Mouse (Mus musculus): ENCODE measurements around the gene A430078G23Rik. TPM values are rescaled to one million over a fixed set of nuclear protein-coding genes. Genes with fewer than 3 reads are reported as not detected.

A430078G23Rik gene
- total RNA-seq, 2 experiments from 2014 or later: 14.7 to 18.7 TPM

DNA sequence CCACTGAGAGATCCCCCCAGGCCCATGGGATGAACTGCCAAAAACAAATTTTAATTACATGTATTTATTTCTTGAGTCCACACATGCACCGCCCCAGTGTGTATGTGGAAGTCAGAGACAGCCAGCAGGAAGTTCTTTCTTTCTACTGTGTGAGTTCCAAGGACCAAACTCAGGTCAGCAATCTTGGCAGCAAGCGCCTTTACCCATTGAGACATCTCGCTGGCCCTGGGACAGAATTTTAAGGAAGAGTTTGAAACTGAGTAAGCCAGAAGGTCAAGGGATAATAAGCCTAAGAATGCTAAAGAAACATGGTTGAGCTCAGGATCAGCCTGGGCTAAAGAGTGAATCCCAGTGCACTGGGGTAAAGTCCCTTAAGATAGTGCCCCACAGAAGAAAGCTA, 44.4 kb downstream of the A430078G23Rik start:
- no peak for ATAC-seq (replicated peaks; ENCODE audit: poor library complexity, severe bottlenecking)

- ATAC-seq (replicated peaks; ENCODE audit: poor library complexity, severe bottlenecking): no peak
These were observed 47.3 kb downstream of the A430078G23Rik start for GRCm38 (mm10) chr8:3400509-3400908.

DNA sequence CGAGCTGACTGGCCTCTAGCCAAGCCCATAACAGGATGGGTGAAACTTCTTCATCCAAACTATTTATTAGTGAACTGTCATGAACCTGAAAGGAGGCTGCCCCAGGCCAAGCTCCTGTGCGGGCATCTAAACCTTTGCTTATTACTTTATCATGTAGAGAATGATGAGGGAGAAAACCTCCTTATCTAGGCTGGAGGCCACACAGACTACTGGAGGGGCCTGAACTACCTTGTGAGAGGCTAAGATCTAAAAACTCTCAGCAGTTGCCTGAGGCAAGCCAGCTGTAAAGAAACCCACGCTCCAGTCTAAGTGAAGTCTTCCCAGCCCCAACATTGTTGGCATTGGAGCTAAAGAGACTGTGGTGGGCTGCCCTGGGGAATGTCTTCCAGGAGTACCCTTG, 54.2 kb downstream of the A430078G23Rik start:
- no peak for ATAC-seq (replicated peaks; ENCODE audit: poor library complexity, severe bottlenecking)

DNA sequence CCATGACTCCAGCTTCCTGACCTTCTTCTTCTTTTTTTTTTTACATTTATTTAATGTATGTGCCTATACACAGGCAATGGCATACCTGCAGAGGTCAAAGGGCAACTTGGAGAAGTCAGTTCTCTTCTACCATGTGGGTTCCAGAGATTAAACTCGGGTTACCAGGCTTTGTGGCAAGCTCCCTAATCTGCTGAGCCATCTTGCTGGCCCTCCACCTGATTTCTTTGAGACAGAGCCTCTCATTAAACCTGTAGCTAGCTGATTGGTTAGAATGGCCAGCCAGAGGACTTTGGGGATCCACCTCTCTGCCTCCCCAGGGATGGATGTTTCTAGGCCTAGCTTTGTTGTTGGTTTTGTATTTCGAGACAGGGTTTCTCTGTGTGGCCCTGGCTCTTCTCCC, 57.9 kb downstream of the A430078G23Rik start:
- no peak for ATAC-seq (replicated peaks; ENCODE audit: poor library complexity, severe bottlenecking)

DNA sequence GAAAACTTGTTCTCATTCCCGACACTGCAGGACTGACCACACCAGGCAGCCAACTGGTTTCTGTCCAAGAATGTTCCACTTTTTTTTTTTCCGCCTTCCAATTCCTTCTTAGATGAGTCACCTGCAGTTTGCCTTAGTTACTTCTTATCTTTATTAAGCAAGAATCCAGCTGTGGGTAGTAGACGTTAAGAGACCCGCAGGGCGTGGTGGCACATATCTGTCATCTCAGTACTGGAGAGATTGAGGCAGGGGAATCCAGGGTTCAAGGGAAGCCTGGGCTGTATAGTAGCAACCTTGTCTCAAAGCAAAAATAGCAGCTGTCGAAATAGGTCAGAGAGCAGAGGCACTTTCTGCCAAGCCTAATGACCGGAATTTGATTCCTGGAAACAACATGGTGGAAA, 58.7 kb downstream of the A430078G23Rik start:
- no peak for ATAC-seq (replicated peaks; ENCODE audit: poor library complexity, severe bottlenecking)

DNA sequence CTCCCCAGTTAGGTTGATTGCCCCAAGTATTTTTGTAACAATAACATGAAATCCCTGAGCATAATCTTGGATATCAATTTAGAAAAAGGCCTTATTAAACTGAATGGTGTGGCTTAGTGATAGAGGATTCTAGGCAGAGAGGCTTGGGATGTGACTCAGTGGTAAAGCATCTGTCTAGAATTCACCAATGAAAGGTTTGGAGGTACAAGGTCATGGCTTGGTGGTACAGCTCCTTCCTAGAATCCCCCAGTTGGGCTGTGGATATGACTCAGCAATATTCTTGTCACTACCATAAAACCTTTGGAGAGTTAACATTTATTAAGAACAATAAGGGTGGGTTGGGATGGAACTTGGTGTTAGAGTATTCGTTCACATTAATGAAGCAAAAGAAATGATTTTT, 59.6 kb downstream of the A430078G23Rik start:
- no peak for ATAC-seq (replicated peaks; ENCODE audit: poor library complexity, severe bottlenecking)

DNA sequence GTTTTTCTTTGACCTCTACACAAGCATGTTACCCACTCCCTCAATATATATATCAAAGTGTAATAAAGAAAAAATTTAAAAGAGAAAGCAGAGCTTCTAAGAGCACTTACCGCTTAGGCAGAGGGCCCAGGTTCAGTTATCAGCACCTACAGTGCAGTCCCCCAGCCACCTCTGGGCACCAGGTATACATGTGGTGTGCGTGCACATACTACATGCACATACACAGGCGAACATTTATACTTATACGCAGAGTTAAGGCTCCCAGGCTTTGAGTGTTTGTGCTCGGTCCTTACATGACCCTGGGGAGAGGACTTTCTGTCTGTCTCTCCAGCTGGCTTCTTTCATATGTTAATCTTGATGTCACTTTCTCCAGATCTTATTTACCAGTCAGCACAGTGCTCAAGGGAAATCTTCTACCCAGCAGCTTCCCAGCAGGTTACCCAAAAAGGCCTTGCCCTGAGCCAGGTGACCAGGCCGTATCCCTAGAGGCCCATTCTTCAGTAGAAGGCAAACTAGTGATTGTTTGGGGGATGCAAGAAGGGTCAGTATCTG, 61.5 kb downstream of the A430078G23Rik start:
- ATAC-seq (replicated peaks; ENCODE audit: poor library complexity, severe bottlenecking): 0 out of 2 replicates have a peak, but pooled peaks have one; percentile 12

DNA sequence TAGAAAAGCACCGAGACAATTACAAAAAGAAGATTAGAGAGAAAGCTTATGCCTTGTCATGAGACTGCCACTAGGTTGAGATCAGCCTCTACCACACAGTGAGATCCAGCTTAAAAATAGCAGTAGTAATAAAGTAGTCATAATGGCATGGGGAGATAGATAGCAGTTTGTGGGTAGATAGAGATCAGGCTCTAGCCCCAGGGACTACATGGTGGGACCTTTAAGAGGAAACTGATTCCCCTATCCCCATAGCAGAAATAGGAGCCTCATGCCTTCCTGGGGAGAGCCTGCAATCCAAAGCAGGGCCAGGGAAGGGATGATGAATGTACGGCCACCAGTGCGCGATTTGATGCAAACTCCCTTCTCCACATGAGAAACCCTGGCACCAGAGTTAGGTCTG, 62.0 kb downstream of the A430078G23Rik start:
- ATAC-seq (replicated peaks; ENCODE audit: poor library complexity, severe bottlenecking): 0 out of 2 replicates have a peak, but pooled peaks have one; percentile 5

GRCm38 (mm10) chr8:3415661-3416060, 62.4 kb downstream of the A430078G23Rik start:
- no peak for ATAC-seq (replicated peaks; ENCODE audit: poor library complexity, severe bottlenecking)

DNA sequence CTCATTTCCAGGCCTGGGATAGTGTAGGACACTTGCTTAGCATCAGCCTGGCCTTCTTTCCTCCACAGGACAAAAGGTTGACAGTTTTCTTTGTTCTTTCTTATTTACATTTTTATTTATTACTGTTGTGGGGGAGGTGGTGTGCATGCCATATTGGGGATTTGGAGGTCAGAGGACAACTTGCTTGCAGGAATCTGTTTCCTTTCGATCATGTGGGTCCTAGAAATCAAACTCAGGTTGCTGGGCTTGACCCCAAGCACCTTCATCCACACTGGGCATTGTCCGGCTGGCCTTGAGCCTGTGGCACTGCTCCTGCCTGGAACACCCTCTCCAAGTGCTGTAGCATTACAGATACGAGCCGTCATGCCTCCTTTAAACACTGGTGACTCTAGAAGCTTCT, 63.6 kb downstream of the A430078G23Rik start:
- ATAC-seq (replicated peaks; ENCODE audit: poor library complexity, severe bottlenecking): no peak

DNA sequence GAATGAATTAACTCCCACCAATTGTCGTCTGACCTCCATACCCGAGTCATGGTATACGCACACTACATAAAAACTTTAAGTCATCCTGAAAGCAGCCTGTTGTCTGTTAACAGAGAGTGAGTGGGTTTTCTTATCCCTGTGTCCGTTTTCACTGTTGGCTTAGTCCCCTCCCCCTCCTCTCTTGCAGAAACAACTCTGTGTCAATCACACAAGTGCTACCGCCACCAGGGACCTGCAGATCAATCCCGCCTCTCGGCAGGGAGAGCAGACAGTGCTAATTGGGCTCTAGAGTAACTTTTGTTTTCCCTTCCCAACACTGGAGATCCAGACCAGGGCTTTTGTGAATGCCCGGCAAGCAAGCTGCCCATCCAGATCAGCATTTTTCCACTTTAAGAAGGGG, 64.2 kb downstream of the A430078G23Rik start:
- ATAC-seq (replicated peaks; ENCODE audit: poor library complexity, severe bottlenecking): no peak

DNA sequence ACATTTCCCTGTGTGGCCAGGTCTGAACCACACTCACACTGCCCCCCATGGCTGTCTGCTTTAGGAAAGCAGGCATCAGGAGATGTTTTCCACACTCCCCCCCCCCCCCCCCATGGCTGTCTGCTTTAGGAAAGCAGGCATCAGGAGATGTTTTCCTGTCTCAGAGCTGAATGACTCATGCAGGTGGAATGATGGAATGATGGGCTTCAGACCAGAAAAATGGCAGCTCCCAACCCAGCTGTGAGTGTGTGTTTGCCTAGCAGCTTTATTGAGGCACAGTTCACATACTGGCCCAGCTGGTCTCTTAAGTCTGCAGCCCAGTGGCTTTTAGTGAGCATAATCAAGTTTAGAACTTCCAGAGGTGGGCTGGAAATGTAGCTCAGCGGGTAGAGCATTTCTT, 64.9 kb downstream of the A430078G23Rik start:
- no peak for ATAC-seq (replicated peaks; ENCODE audit: poor library complexity, severe bottlenecking)

DNA sequence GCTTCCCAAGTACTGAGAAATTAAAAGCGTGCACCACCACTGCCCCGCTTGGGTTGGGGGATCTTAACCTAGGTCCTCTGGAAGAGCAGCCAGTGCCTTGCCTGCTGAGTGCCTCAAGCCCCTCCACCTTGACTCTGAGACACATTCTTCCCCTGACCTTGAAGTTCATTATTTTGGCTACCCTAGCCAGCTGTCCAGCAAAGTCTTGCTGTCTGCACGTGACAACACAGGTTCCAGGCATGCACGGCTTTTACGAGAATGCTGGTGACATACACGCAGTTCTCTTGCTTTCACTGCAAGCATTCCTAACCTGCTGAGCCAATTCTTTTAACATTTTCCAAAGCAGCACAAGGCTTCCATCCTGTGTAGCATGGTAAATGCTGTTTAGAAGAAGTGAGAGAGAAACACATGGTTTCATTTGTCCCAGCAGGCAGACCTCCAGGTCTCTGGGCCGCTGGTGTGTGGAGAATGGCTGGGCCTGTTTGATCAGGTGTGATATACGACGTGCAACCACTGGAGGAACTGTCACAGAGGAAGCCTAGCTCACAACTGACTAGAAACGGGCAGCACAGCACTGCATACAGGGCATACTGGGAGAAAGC, 67.0 kb downstream of the A430078G23Rik start:
- no peak for ATAC-seq (replicated peaks; ENCODE audit: poor library complexity, severe bottlenecking)

- ATAC-seq (replicated peaks; ENCODE audit: poor library complexity, severe bottlenecking): no peak
These were observed 68.3 kb downstream of the A430078G23Rik start for GRCm38 (mm10) chr8:3421507-3421906.

- no peak for ATAC-seq (replicated peaks; ENCODE audit: poor library complexity, severe bottlenecking)
These were observed 72.0 kb downstream of the A430078G23Rik start for GRCm38 (mm10) chr8:3425217-3425616.

DNA sequence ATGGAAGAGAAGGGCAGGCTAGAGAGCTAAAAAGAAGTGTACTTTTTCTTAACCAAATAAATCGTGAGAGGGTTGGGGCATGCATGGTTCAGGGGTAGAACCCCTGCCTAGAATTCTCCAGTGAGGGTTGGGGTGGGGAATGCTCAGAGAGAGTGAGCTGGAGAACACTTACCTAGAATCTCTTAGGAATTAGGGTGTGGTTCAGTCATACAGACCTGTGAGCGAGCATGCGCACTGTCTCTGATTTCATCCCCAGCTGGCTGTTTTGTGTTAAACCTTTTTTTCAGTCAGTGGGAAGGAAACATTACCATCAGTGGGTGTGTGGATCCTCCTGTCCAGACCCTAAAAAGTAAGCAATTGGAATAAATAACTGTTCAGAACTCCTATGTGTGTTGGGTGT, 73.0 kb downstream of the A430078G23Rik start:
- no peak for ATAC-seq (replicated peaks; ENCODE audit: poor library complexity, severe bottlenecking)

DNA sequence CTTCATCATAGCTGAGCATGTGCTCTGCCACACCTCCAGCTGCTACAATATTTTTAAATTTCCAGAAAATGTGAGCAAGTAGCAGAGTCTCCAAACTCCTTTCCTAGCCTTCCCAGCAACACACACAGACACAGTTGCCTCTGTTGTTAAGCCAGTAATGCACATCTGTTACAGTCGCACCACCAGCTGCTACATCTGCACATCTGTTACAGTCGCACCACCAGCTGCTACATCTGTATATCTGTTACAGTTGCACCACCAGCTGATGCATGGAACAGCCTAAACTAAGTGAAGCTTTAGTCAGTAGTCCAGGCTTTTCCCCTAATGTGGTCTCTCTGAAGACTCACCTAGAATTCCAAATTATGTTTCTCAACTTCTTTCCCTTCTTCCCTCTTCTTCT, 75.2 kb downstream of the A430078G23Rik start:
- no peak for ATAC-seq (replicated peaks; ENCODE audit: poor library complexity, severe bottlenecking)

DNA sequence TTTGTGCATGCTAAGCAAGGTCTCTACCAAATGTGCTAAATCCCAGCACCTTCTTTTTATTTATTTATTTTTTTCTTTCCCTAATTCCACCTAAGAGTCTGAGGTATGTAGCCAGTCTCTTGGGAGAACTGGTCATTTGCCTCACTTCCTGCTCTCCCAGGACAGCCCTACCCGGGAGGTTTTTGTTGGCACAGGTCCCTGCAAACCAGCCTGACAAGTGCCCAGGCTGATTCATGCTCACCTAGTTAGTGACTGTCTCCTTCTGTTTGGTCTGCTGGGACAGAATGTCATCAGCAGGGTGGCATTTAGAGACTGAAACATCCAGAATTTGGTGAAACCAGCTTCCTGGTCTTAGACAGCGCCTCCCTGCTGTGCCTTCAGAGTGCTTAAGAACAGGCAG, 76.8 kb downstream of the A430078G23Rik start:
- ATAC-seq (replicated peaks; ENCODE audit: poor library complexity, severe bottlenecking): no peak

DNA sequence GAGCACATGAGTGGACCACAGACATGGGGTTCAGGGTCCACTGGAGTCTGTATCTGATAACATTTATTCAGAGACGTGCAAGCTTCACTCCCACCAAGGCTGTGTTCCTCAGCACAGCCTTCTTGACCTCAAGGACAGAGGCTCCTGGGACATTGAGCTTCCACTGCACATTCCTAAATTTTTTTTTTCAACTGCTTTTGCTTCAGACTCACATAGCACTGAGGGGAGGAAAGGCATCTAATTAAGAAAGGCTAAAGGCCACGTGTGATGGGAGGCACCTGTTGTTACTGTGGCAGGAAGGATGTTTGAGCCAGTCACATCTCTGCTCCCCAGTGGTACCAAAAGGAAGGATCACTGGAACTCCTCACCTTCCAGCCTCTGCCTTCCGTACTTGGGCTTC, 77.9 kb downstream of the A430078G23Rik start:
- no peak for ATAC-seq (replicated peaks; ENCODE audit: poor library complexity, severe bottlenecking)

DNA sequence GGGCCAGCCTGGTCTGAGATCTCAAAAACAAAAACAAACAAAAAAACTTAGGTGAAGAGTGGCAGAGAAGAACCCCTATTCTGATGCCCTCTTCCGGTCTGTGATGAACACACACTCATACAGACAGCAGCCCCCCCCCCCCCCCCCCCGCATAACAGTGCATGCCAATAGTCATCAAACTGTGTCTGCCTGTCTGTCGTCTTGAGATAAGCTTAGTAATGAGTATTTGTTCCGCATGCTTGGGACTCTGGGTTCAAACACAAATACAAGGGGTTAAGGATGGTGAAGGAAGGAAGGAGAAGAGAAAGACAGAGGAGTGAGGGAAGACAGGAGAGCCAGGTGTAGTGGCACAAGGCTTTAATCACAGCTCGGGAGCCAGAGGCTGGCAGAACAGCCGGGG, 83.3 kb downstream of the A430078G23Rik start:
- no peak for ATAC-seq (replicated peaks; ENCODE audit: poor library complexity, severe bottlenecking)

GRCm38 (mm10) chr8:3439510-3439909, 86.3 kb downstream of the A430078G23Rik start:
- peak; percentile 36; the same call in 1 of the 2 replicates for ATAC-seq (replicated peaks; ENCODE audit: poor library complexity, severe bottlenecking)

Data from granulocyte monocyte progenitor cell, adult 5-6 weeks (primary cell).